Mouse (Mus musculus): Measurements from ENCODE around the gene C130060K24Rik.
A peak's percentile ranks its signal among the peaks of the same experiment; 100 is the strongest.

The C130060K24Rik gene

GRCm38 (mm10) chr6:65380918-65381772 lies at the start of gene C130060K24Rik:
TSS of gene C130060K24Rik (plus strand) at chr6:65381105.
- peak; percentile 36 for DNase-seq (ENCODE audit: inconsistent ontology term)

- DNase-seq (ENCODE audit: inconsistent ontology term): no peak
Measured at GRCm38 (mm10) chr6:65334246-65334645, 46.7 kb upstream of the C130060K24Rik start.

GRCm38 (mm10) chr6:65339391-65339790 lies 41.5 kb upstream of the C130060K24Rik start:
- DNase-seq (ENCODE audit: inconsistent ontology term): no peak

GRCm38 (mm10) chr6:65341360-65341759 lies 39.5 kb upstream of the C130060K24Rik start:
- no peak for DNase-seq (ENCODE audit: inconsistent ontology term)

- DNase-seq (ENCODE audit: inconsistent ontology term): no peak
Measured at GRCm38 (mm10) chr6:65347736-65348135, 33.2 kb upstream of the C130060K24Rik start.

GRCm38 (mm10) chr6:65348255-65348654 lies 32.6 kb upstream of the C130060K24Rik start:
- no peak for DNase-seq (ENCODE audit: inconsistent ontology term)

GRCm38 (mm10) chr6:65351622-65352021 lies 29.3 kb upstream of the C130060K24Rik start:
- DNase-seq (ENCODE audit: inconsistent ontology term): no peak

GRCm38 (mm10) chr6:65375918-65376317 lies 5.0 kb upstream of the C130060K24Rik start:
- DNase-seq (ENCODE audit: inconsistent ontology term): no peak

GRCm38 (mm10) chr6:65421888-65422287 lies 41.0 kb downstream of the C130060K24Rik start:
- no peak for DNase-seq (ENCODE audit: inconsistent ontology term)

GRCm38 (mm10) chr6:65427065-65427464 lies 46.2 kb downstream of the C130060K24Rik start:
- no peak for DNase-seq (ENCODE audit: inconsistent ontology term)

GRCm38 (mm10) chr6:65433159-65433558 lies 52.3 kb downstream of the C130060K24Rik start:
- DNase-seq (ENCODE audit: inconsistent ontology term): no peak

GRCm38 (mm10) chr6:65453465-65453864 lies 72.6 kb downstream of the C130060K24Rik start:
- peak; percentile 32 for DNase-seq (ENCODE audit: inconsistent ontology term)

GRCm38 (mm10) chr6:65465294-65465693 lies 84.4 kb downstream of the C130060K24Rik start:
- DNase-seq (ENCODE audit: inconsistent ontology term): no peak

GRCm38 (mm10) chr6:65470320-65470719 lies 89.4 kb downstream of the C130060K24Rik start:
- no peak for DNase-seq (ENCODE audit: inconsistent ontology term)

GRCm38 (mm10) chr6:65472455-65472854 lies 91.5 kb downstream of the C130060K24Rik start:
- DNase-seq (ENCODE audit: inconsistent ontology term): no peak

- no peak for DNase-seq (ENCODE audit: inconsistent ontology term)
Measured at GRCm38 (mm10) chr6:65498786-65499185, 117.9 kb downstream of the C130060K24Rik start.

All from Muller cell, postnatal 12 days (primary cell).